7 mouse cellular contexts compared by ENCODE assay signal in genomic region chr11:3140967-3141535, GRCm38 (mm10). TPM values are rescaled to one million over a fixed set of nuclear protein-coding genes. Genes with fewer than 3 reads are reported as not detected.
A peak's percentile ranks its signal among the peaks of the same experiment; 100 is the strongest.
DNase-seq lines count a peak whose midpoint lies in the region; ATAC-seq and TF ChIP-seq lines count a peak whose summit lies in the region.
"Not testable (repeated sequence)": the region's sequence is repeated elsewhere in the genome, so short reads cannot be mapped to it uniquely, and the experiment has no call there.

No protein-coding gene starts in this region.

- H3K36me3 ChIP-seq in forebrain, embryonic 14.5 days (ENCODE audit: control insufficient read depth, insufficient read depth, low read length); hindbrain, embryonic 11.5 days (ENCODE audit: control insufficient read depth, insufficient read depth, low read length); intestine, embryonic 16.5 days (ENCODE audit: control insufficient read depth, insufficient read depth, low read length); liver, adult 2 months (ENCODE audit: control insufficient read depth, insufficient read depth, low read length): not testable (repeated sequence)

- not testable (repeated sequence) for H3K79me2 ChIP-seq in liver, adult 2 months (ENCODE audit: control insufficient read depth, insufficient read depth, low read length)

- TF ChIP-seq POLR2A in liver, adult 2 months (IDR thresholded peaks at IDR 0.05; ENCODE audit: extremely low read depth, insufficient read depth, low read length) = not testable (repeated sequence)

- not testable (repeated sequence) for H3K27ac ChIP-seq in forebrain, embryonic 14.5 days (ENCODE audit: low read depth, low read length); hindbrain, embryonic 11.5 days (ENCODE audit: low read depth, low read length); intestine, embryonic 16.5 days (ENCODE audit: low read length); liver, adult 2 months (replicated peaks; ENCODE audit: insufficient read depth, low read depth, low read length)

- not testable (repeated sequence) for H3K27me3 ChIP-seq in forebrain, embryonic 14.5 days (replicated peaks; ENCODE audit: control insufficient read depth, insufficient read depth, low read length); hindbrain, embryonic 11.5 days (ENCODE audit: control insufficient read depth, insufficient read depth, low read length); intestine, embryonic 16.5 days (replicated peaks; ENCODE audit: control insufficient read depth, insufficient read depth, low read length); liver, adult 2 months (ENCODE audit: control insufficient read depth, insufficient read depth, low read length)

- not testable (repeated sequence) for TF ChIP-seq CTCF in liver, adult 2 months (IDR thresholded peaks at IDR 0.05; ENCODE audit: low read depth, low read length)

- H3K4me2 ChIP-seq in forebrain, embryonic 14.5 days (ENCODE audit: low read length); hindbrain, embryonic 11.5 days (replicated peaks; ENCODE audit: low read depth, low read length); intestine, embryonic 16.5 days (ENCODE audit: low read depth, low read length): not testable (repeated sequence)

- not testable (repeated sequence) for H3K9me3 ChIP-seq in forebrain, embryonic 14.5 days (replicated peaks; ENCODE audit: control insufficient read depth, low read length); hindbrain, embryonic 11.5 days (ENCODE audit: control insufficient read depth, low read length); intestine, embryonic 16.5 days (ENCODE audit: control insufficient read depth, low read length)

- H3K4me1 ChIP-seq in forebrain, embryonic 14.5 days (ENCODE audit: control insufficient read depth, insufficient read depth, low read length); hindbrain, embryonic 11.5 days (replicated peaks; ENCODE audit: control insufficient read depth, insufficient read depth, low read length); intestine, embryonic 16.5 days (ENCODE audit: control insufficient read depth, insufficient read depth, low read length); liver, adult 2 months (ENCODE audit: control insufficient read depth, insufficient read depth, low read length): not testable (repeated sequence)

- not testable (repeated sequence) for DNase-seq in forebrain, embryonic 14.5 days (ENCODE audit: low spot score); hindbrain, embryonic 11.5 days (ENCODE audit: low spot score)
- DNase-seq in heart, adult 8-10 months (ENCODE audit: low spot score) = peak; percentile 69
- peak; percentile 39 for DNase-seq in liver, adult 2 months (ENCODE audit: extremely low read depth, low read depth, low spot score)
- peak; percentile 66 for DNase-seq in yolk sac, embryonic 10.5 days (ENCODE audit: low spot score)

- not testable (repeated sequence) for H3K4me3 ChIP-seq in forebrain, embryonic 14.5 days (ENCODE audit: low read depth, low read length); hindbrain, embryonic 11.5 days (ENCODE audit: low read depth, low read length); intestine, embryonic 16.5 days (ENCODE audit: low read length); liver, adult 2 months (ENCODE audit: insufficient read depth, low read depth, low read length)

- not testable (repeated sequence) for H3K9ac ChIP-seq in forebrain, embryonic 14.5 days (ENCODE audit: low read length); hindbrain, embryonic 11.5 days (ENCODE audit: low read depth, low read length); intestine, embryonic 16.5 days (ENCODE audit: low read depth, low read length); liver, adult 2 months (ENCODE audit: low read depth, low read length)

- ATAC-seq in activated CD4-positive, CD25-positive, alpha-beta regulatory T cell, adult 4 months = peak; percentile 0
- peak; percentile 0; the same call in 1 of the 2 replicates for ATAC-seq in forebrain, embryonic 14.5 days
- peak; percentile 0; the same call in 1 of the 2 replicates for ATAC-seq in hindbrain, embryonic 11.5 days (ENCODE audit: low FRiP score)
- ATAC-seq in intestine, embryonic 16.5 days = 0 out of 2 replicates have a peak, but pooled peaks have one; percentile 0

RNA-seq across cellular contexts. Expression of gene Sfi1, which starts 52.2 kb away (rescaled TPM):
- polyA plus RNA-seq in activated CD4-positive, CD25-positive, alpha-beta regulatory T cell, adult 4 months (2017; shearing (Covaris generic)) = 10 to 100 TPM; 33.1 to 45.9 TPM
- 6.4 and 9.0 TPM in 2 replicates for polyA plus RNA-seq in forebrain, embryonic 14.5 days (2014; fragmentation: Nextera tagmentation; extraction: Ambion mirVana)
- total RNA-seq in heart, adult 8-10 months (2022) = 10 to 100 TPM; 12.9 to 27.4 (median 20.4) TPM
- 7.9 and 8.6 TPM in 2 replicates for polyA plus RNA-seq in hindbrain, embryonic 11.5 days (2014; fragmentation: Nextera tagmentation; extraction: Ambion mirVana)
- polyA plus RNA-seq in intestine, embryonic 16.5 days (2015; fragmentation: Nextera tagmentation; extraction: Ambion mirVana) = 11.8 and 12.6 TPM in 2 replicates
- total RNA-seq in liver, adult 2 months (2014; rRNA removed) = 11.3 and 12.4 TPM in 2 replicates
- 9.9 and 12.4 TPM in 2 replicates for polyA plus RNA-seq in liver, adult 2 months (2012; rRNA removed)
